Comparison of ENCODE assay signal across 8 mouse cellular contexts in genomic region chrX:71556115-71556941, GRCm38 (mm10). TPM values are rescaled to one million over a fixed set of nuclear protein-coding genes. Genes with fewer than 3 reads are reported as not detected.
DNase-seq lines count a peak whose midpoint lies in the region; ATAC-seq and TF ChIP-seq lines count a peak whose summit lies in the region.

No protein-coding gene starts in this region.

- DNase-seq in gastrocnemius, adult 2 months: peak; percentile 30
- no peak for DNase-seq in gastrocnemius, adult 8-10 months (ENCODE audit: low spot score in 2 of 2)
- DNase-seq in Muller cell, postnatal 12 days (ENCODE audit: inconsistent ontology term): peak; percentile 37
- DNase-seq in embryo, embryonic 9.5 days (ENCODE audit: extremely low spot score): peak; percentile 41
- peak; percentile 19 to 29 for DNase-seq in heart, postnatal 10 days
- DNase-seq in kidney, postnatal 4 days: peak; percentile 25 to 52
- DNase-seq in testis, postnatal 14 days (ENCODE audit: low spot score): peak; percentile 34

- ATAC-seq in midbrain, embryonic 16.5 days: peak; percentile 63

- H3K36me3 ChIP-seq in midbrain, embryonic 16.5 days (ENCODE audit: control insufficient read depth, insufficient read depth, low read length): no peaks in the 10 kb centered on the region

- no peak for TF ChIP-seq CTCF in gastrocnemius, adult 2 months (IDR thresholded peaks at IDR 0.05)

- H3K27me3 ChIP-seq in midbrain, embryonic 16.5 days (ENCODE audit: control insufficient read depth, insufficient read depth, low read depth, low read length): no peaks in the 10 kb centered on the region

- intact Hi-C loops in gastrocnemius, adult 2 months (cut with DNase I): loop anchor here (5.0 kb wide), 2 partner anchors 64 to 129 kb away; partner anchors contain the start of gene Cd99l2
- intact Hi-C loops in heart, postnatal 10 days (cut with DNase I): loop anchor here (5.0 kb wide), 3 partner anchors 46 to 129 kb away; no protein-coding TSS in a partner anchor

- H3K4me2 ChIP-seq in midbrain, embryonic 16.5 days (ENCODE audit: low read length): peak overlapping the region; percentile 42

- no peaks in the 10 kb centered on the region; the same call in 1 of the 2 replicates for H3K9me3 ChIP-seq in midbrain, embryonic 16.5 days (replicated peaks; ENCODE audit: control insufficient read depth, low read length, poor library complexity, severe bottlenecking)

- H3K4me3 ChIP-seq in gastrocnemius, adult 2 months: peak overlapping the region; percentile 83
- peak overlapping the region; percentile 67 for H3K4me3 ChIP-seq in midbrain, embryonic 16.5 days (ENCODE audit: low read depth, low read length)

- peak overlapping the region; percentile 61 for H3K27ac ChIP-seq in gastrocnemius, adult 2 months
- H3K27ac ChIP-seq in midbrain, embryonic 16.5 days (ENCODE audit: low read length): peak overlapping the region; percentile 94

- H3K9ac ChIP-seq in midbrain, embryonic 16.5 days (ENCODE audit: low read depth, low read length): peak overlapping the region; percentile 85

- no peaks in the 10 kb centered on the region; the same call in 1 of the 2 replicates for H3K4me1 ChIP-seq in midbrain, embryonic 16.5 days (ENCODE audit: control insufficient read depth, insufficient read depth, low read length)

- WGBS in midbrain, embryonic 16.5 days: 18% methylated on average over 41 of the region's 112 CpGs

RNA-seq across cellular contexts. Expression of gene Hmgb3, which starts 0.6 kb away (rescaled TPM):
- 1 to 10 TPM; 7.8 to 9.9 TPM for total RNA-seq in gastrocnemius, adult 2 months (2021)
- total RNA-seq in gastrocnemius, adult 8-10 months (2022): 10 to 100 TPM in 1 of 4 experiments, 1 to 10 TPM in 3; 4.4 to 12.1 (median 7.3) TPM
- 100 to 1,000 TPM; 110 TPM for total RNA-seq in heart, postnatal 10 days (2021)
- 517 and 566 TPM in 2 replicates for polyA plus RNA-seq in midbrain, embryonic 16.5 days (2015; fragmentation: Nextera tagmentation; extraction: Ambion mirVana)

Comparison
In these comparisons a context has a peak if more than half of its experiments do, and no peak if none do; other contexts are left out.
1. DNase-seq: peak in gastrocnemius, adult 2 months (single experiment), Muller cell, postnatal 12 days (single experiment), embryo, embryonic 9.5 days (single experiment), heart, postnatal 10 days (2 of 2), kidney, postnatal 4 days (2 of 2) and testis, postnatal 14 days (single experiment); none in gastrocnemius, adult 8-10 months (0 of 2).
2. RNA of gene Hmgb3, which starts 0.6 kb away (total RNA-seq): 110 TPM in heart, postnatal 10 days; 7.8 to 9.9 TPM in gastrocnemius, adult 2 months and 4.4 to 12.1 TPM in gastrocnemius, adult 8-10 months; every median in the first group is over 4 times any median in the second.